Comparison of ENCODE assay signal across 9 mouse cellular contexts in the genomic region with DNA sequence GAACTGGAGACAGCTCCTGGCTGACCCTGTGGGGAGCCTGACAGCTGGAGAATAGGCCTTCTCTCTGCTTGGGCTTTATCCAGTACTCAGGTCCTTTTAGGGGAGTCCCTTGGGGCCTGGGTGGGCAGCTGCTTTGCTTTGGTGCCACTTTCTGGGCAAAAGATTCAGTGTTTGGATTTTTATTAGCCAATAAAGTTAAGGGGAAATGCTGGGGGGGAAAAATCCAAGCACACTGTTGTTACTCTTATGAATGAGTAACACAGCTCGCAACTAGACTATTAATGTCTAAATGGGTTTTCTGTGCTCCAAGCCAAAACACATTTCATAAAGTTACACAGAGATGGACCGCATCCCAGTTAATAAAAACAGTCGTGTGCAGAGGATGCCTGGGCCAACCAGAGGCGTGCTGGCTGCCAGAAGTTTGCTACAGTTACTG.
DNase-seq lines count a peak whose midpoint lies in the region; ATAC-seq and TF ChIP-seq lines count a peak whose summit lies in the region.
"Had no signal": no experiment of that assay in that cellular context is flagged by ENCODE, and none has a peak within 500 bp of the region (broad histone marks: within the 10 kb centered on the region; RNA-seq: fewer than 3 reads in every experiment).

No protein-coding gene starts in this region.

- TF ChIP-seq CTCF in midbrain, postnatal 0 days (IDR thresholded peaks at IDR 0.05), result no peak

- no peaks in the 10 kb centered on the region; the same call in 1 of the 2 replicates for H3K4me1 ChIP-seq in forebrain, embryonic 16.5 days (replicated peaks; ENCODE audit: control insufficient read depth, insufficient read depth, low read length)
- H3K4me1 ChIP-seq in forebrain, embryonic 11.5 days (replicated peaks; ENCODE audit: control insufficient read depth, insufficient read depth, low read length), result no peaks in the 10 kb centered on the region
- no peaks in the 10 kb centered on the region for H3K4me1 ChIP-seq in midbrain, postnatal 0 days (ENCODE audit: insufficient read depth, low read length)
- no peaks in the 10 kb centered on the region for H3K4me1 ChIP-seq in midbrain, embryonic 16.5 days (ENCODE audit: control insufficient read depth, insufficient read depth, low read length)

- H3K9ac ChIP-seq in forebrain, embryonic 16.5 days (replicated peaks; ENCODE audit: low read depth, low read length), result no peak overlapping the region
- H3K9ac ChIP-seq in forebrain, embryonic 11.5 days (ENCODE audit: low read length), result no peak overlapping the region
- no peak overlapping the region for H3K9ac ChIP-seq in midbrain, postnatal 0 days (replicated peaks; ENCODE audit: low read length, poor library complexity, severe bottlenecking)
- H3K9ac ChIP-seq in midbrain, embryonic 16.5 days (ENCODE audit: low read depth, low read length), result no peak overlapping the region

- intact Hi-C loops in gastrocnemius, postnatal 36 days (cut with DNase I), result no loop called here

- no peak overlapping the region for H3K4me2 ChIP-seq in forebrain, embryonic 16.5 days (ENCODE audit: low read length)
- H3K4me2 ChIP-seq in forebrain, embryonic 11.5 days (ENCODE audit: low read depth, low read length, severe bottlenecking), result no peak overlapping the region
- H3K4me2 ChIP-seq in midbrain, postnatal 0 days (ENCODE audit: low read depth, low read length, poor library complexity, severe bottlenecking), result no peak overlapping the region
- no peak overlapping the region for H3K4me2 ChIP-seq in midbrain, embryonic 16.5 days (ENCODE audit: low read length)

- peak; percentile 64 for ATAC-seq in forebrain, embryonic 16.5 days
- ATAC-seq in forebrain, embryonic 11.5 days (replicated peaks; ENCODE audit: low FRiP score), result no peak
- ATAC-seq in midbrain, postnatal 0 days (ENCODE audit: low FRiP score), result no peak; the same call in 1 of the 2 replicates
- ATAC-seq in midbrain, embryonic 16.5 days, result no peak

- H3K27ac ChIP-seq in forebrain, embryonic 16.5 days (ENCODE audit: low read length), result no peak overlapping the region
- H3K27ac ChIP-seq in forebrain, embryonic 11.5 days (ENCODE audit: low read depth, low read length), result no peak overlapping the region
- H3K27ac ChIP-seq in midbrain, postnatal 0 days (ENCODE audit: low read depth, low read length), result no peak overlapping the region
- no peak overlapping the region for H3K27ac ChIP-seq in midbrain, embryonic 16.5 days (ENCODE audit: low read length)

- no peaks in the 10 kb centered on the region for H3K9me3 ChIP-seq in forebrain, embryonic 16.5 days (ENCODE audit: control insufficient read depth, low read length)
- H3K9me3 ChIP-seq in forebrain, embryonic 11.5 days (ENCODE audit: control insufficient read depth, low read length), result no peaks in the 10 kb centered on the region
- H3K9me3 ChIP-seq in midbrain, postnatal 0 days (ENCODE audit: low read length), result no peaks in the 10 kb centered on the region
- peaks cover 2% of the 10 kb centered on the region; the same call in 1 of the 2 replicates for H3K9me3 ChIP-seq in midbrain, embryonic 16.5 days (replicated peaks; ENCODE audit: control insufficient read depth, low read length, poor library complexity, severe bottlenecking)

- no peaks in the 10 kb centered on the region for H3K27me3 ChIP-seq in forebrain, embryonic 16.5 days (replicated peaks; ENCODE audit: control insufficient read depth, insufficient read depth, low read length)
- H3K27me3 ChIP-seq in forebrain, embryonic 11.5 days (ENCODE audit: control insufficient read depth, insufficient read depth, low read length), result no peaks in the 10 kb centered on the region
- H3K27me3 ChIP-seq in midbrain, postnatal 0 days (ENCODE audit: insufficient read depth, low read length), result no peaks in the 10 kb centered on the region
- H3K27me3 ChIP-seq in midbrain, embryonic 16.5 days (ENCODE audit: control insufficient read depth, insufficient read depth, low read depth, low read length), result no peaks in the 10 kb centered on the region

- H3K4me3 ChIP-seq in forebrain, embryonic 16.5 days (replicated peaks; ENCODE audit: low read length), result no peak overlapping the region
- H3K4me3 ChIP-seq in forebrain, embryonic 11.5 days (ENCODE audit: low read depth, low read length), result no peak overlapping the region
- no peak overlapping the region for H3K4me3 ChIP-seq in midbrain, postnatal 0 days (ENCODE audit: low read depth, low read length)
- no peak overlapping the region for H3K4me3 ChIP-seq in midbrain, embryonic 16.5 days (ENCODE audit: low read depth, low read length)
- H3K4me3 ChIP-seq: myocyte had no signal

- 39% methylated on average over 4 of the region's 4 CpGs for WGBS in forebrain, embryonic 16.5 days
- WGBS in forebrain, embryonic 11.5 days, result 84% methylated on average over 4 of the region's 4 CpGs
- WGBS in midbrain, postnatal 0 days, result 68% methylated on average over 4 of the region's 4 CpGs
- 75% methylated on average over 4 of the region's 4 CpGs for WGBS in midbrain, embryonic 16.5 days

- no peaks in the 10 kb centered on the region for H3K36me3 ChIP-seq in forebrain, embryonic 16.5 days (ENCODE audit: control insufficient read depth, insufficient read depth)
- no peaks in the 10 kb centered on the region for H3K36me3 ChIP-seq in forebrain, embryonic 11.5 days (ENCODE audit: control insufficient read depth, insufficient read depth, low read length)
- no peaks in the 10 kb centered on the region for H3K36me3 ChIP-seq in midbrain, postnatal 0 days (ENCODE audit: insufficient read depth, low read length)
- no peaks in the 10 kb centered on the region for H3K36me3 ChIP-seq in midbrain, embryonic 16.5 days (ENCODE audit: control insufficient read depth, insufficient read depth, low read length)

- DNase-seq in forebrain, embryonic 11.5 days (ENCODE audit: low spot score), result no peak
- DNase-seq in midbrain, postnatal 0 days (ENCODE audit: low spot score), result peak; percentile 70
- peak; percentile 12 to 21 for DNase-seq in gastrocnemius, postnatal 36 days
- DNase-seq in lung, postnatal 36 days, result peak; percentile 54
- no peak for DNase-seq in layer of hippocampus, postnatal 25 days (ENCODE audit: extremely low spot score in 1 of 2, low spot score in 1 of 2)
- DNase-seq in neural tube, embryonic 10.5 days (ENCODE audit: extremely low spot score, low spot score), result no peak

Comparison
In these comparisons a context has a peak if more than half of its experiments do, and no peak if none do; other contexts are left out.
1. DNase-seq: peak in midbrain, postnatal 0 days (single experiment), gastrocnemius, postnatal 36 days (2 of 2) and lung, postnatal 36 days (single experiment); none in forebrain, embryonic 11.5 days (single experiment), layer of hippocampus, postnatal 25 days (0 of 2) and neural tube, embryonic 10.5 days (single experiment).